In the genomic region with DNA sequence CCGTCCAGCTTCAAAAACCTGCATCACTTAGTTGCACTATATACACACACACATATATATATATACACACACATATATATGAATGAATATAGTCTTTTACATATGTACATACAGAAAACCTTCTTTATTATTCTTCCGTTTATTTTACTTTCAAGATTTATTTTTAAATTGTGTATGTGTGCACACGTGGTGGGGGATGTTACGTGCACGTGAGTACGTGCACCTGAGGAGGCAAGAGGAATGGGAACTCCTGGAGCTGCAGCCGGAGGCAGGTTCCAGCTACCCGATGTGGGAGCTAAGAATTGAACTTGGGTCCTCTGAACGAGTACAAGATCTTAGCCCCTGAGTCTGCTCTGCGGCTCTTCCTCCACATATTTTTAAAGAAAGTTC, we compare ENCODE assay signal across 8 mouse cellular contexts. TPM values are rescaled to one million over a fixed set of nuclear protein-coding genes. Genes with fewer than 3 reads are reported as not detected.
DNase-seq lines count a peak whose midpoint lies in the region; ATAC-seq and TF ChIP-seq lines count a peak whose summit lies in the region.

No protein-coding gene starts in this region.

- peak overlapping the region; percentile 84 for H3K9ac ChIP-seq in midbrain, embryonic 16.5 days (ENCODE audit: low read depth, low read length)

- H3K4me1 ChIP-seq in kidney, adult 2 months (ENCODE audit: control insufficient read depth, insufficient read depth, low read length), result peaks cover 10% of the 10 kb centered on the region; the same call in 1 of the 2 replicates
- peaks cover 8% of the 10 kb centered on the region for H3K4me1 ChIP-seq in brown adipose tissue, adult 24 weeks (ENCODE audit: control insufficient read depth, insufficient read depth, insufficient read length, low read length)
- H3K4me1 ChIP-seq in midbrain, embryonic 16.5 days (ENCODE audit: control insufficient read depth, insufficient read depth, low read length), result peaks cover 26% of the 10 kb centered on the region

- no peaks in the 10 kb centered on the region for H3K9me3 ChIP-seq in midbrain, embryonic 16.5 days (replicated peaks; ENCODE audit: control insufficient read depth, low read length, poor library complexity, severe bottlenecking)

- no peaks in the 10 kb centered on the region for H3K36me3 ChIP-seq in kidney, adult 2 months (ENCODE audit: control insufficient read depth, insufficient read depth, low read length)
- H3K36me3 ChIP-seq in midbrain, embryonic 16.5 days (ENCODE audit: control insufficient read depth, insufficient read depth, low read length), result peaks cover 11% of the 10 kb centered on the region

- H3K27me3 ChIP-seq in kidney, adult 2 months (replicated peaks; ENCODE audit: control insufficient read depth, insufficient read depth, low read length), result no peaks in the 10 kb centered on the region
- H3K27me3 ChIP-seq in midbrain, embryonic 16.5 days (ENCODE audit: control insufficient read depth, insufficient read depth, low read depth, low read length), result no peaks in the 10 kb centered on the region

- 24% methylated on average over 10 of the region's 10 CpGs for WGBS in kidney, adult 2 months
- WGBS in midbrain, embryonic 16.5 days, result 21% methylated on average over 10 of the region's 10 CpGs

- H3K4me2 ChIP-seq in midbrain, embryonic 16.5 days (ENCODE audit: low read length), result peak overlapping the region; percentile 76

- H3K27ac ChIP-seq in kidney, adult 2 months (ENCODE audit: insufficient read depth, low read depth, low read length), result peak overlapping the region; percentile 95
- peak overlapping the region; percentile 76 for H3K27ac ChIP-seq in brown adipose tissue, adult 24 weeks (replicated peaks; ENCODE audit: low read depth, low read length)
- peak overlapping the region; percentile 95 for H3K27ac ChIP-seq in midbrain, embryonic 16.5 days (ENCODE audit: low read length)

- peak overlapping the region; percentile 60 for H3K4me3 ChIP-seq in kidney, adult 2 months (ENCODE audit: insufficient read depth, low read depth, low read length)
- peak overlapping the region; percentile 77 for H3K4me3 ChIP-seq in brown adipose tissue, adult 24 weeks (ENCODE audit: insufficient read depth, low read depth, low read length)
- peak overlapping the region; percentile 76 for H3K4me3 ChIP-seq in midbrain, embryonic 16.5 days (ENCODE audit: low read depth, low read length)

- peak; percentile 0 for ATAC-seq in inflammation-experienced regulatory T-cells, adult 6 months
- peak; percentile 11; the same call in 1 of the 2 replicates for ATAC-seq in midbrain, embryonic 16.5 days

- TF ChIP-seq CTCF in kidney, adult 2 months (conservative IDR thresholded peaks at IDR 0.05; ENCODE audit: insufficient read depth, insufficient read length, low read depth, low read length), result no peak

- intact Hi-C loops in left cerebral cortex, postnatal 25 days (cut with DNase I), result loop anchor here (5.0 kb wide), 2 partner anchors 109 to 174 kb away; partner anchors contain the start of gene Vps37d

- no peak for DNase-seq in kidney, adult 2 months
- DNase-seq in kidney, postnatal 36 days, result no peak
- no peak for DNase-seq in left cerebral cortex, postnatal 25 days (ENCODE audit: low spot score in 2 of 2)
- no peak for DNase-seq in left cerebral cortex, adult 8-10 months (ENCODE audit: low spot score in 2 of 2)
- no peak for DNase-seq in adrenal gland, postnatal 10 days

- TF ChIP-seq POLR2A in kidney, adult 2 months (IDR thresholded peaks at IDR 0.05; ENCODE audit: low read depth, low read length), result no peak

RNA-seq across cellular contexts. Expression of gene Baz1b, which starts 0.8 kb away (rescaled TPM):
- 16.5 and 18.7 TPM in 2 replicates for polyA plus RNA-seq in kidney, adult 2 months (2012; rRNA removed)
- 25.5 and 32.8 TPM in 2 replicates for polyA plus RNA-seq in brown adipose tissue, adult 24 weeks (2012; ENCODE audit: insufficient read depth, insufficient read length, missing spikeins)
- polyA plus RNA-seq in inflammation-experienced regulatory T-cells, adult 6 months (2017; shearing (Covaris generic)), result 10 to 100 TPM; 25.0 to 27.5 (median 26.0) TPM
- 19.5 and 26.8 TPM in 2 replicates for polyA plus RNA-seq in midbrain, embryonic 16.5 days (2015; fragmentation: Nextera tagmentation; extraction: Ambion mirVana)
- total RNA-seq in left cerebral cortex, postnatal 25 days (2021), result 10 to 100 TPM; 64.5 to 72.0 TPM
- total RNA-seq in left cerebral cortex, adult 8-10 months (2022), result 10 to 100 TPM; 69.3 to 77.7 (median 73.6) TPM
- 10 to 100 TPM; 60.4 to 70.1 TPM for total RNA-seq in adrenal gland, postnatal 10 days (2021)

RNA-seq across cellular contexts. Expression of gene Bcl7b, which starts 18.1 kb away (rescaled TPM):
- polyA plus RNA-seq in kidney, adult 2 months (2012; rRNA removed), result 36.7 and 47.9 TPM in 2 replicates
- polyA plus RNA-seq in brown adipose tissue, adult 24 weeks (2012; ENCODE audit: insufficient read depth, insufficient read length, missing spikeins), result 61.6 and 84.5 TPM in 2 replicates
- polyA plus RNA-seq in inflammation-experienced regulatory T-cells, adult 6 months (2017; shearing (Covaris generic)), result 10 to 100 TPM; 39.0 to 55.4 (median 54.2) TPM
- 40.4 TPM in 2 replicates for polyA plus RNA-seq in midbrain, embryonic 16.5 days (2015; fragmentation: Nextera tagmentation; extraction: Ambion mirVana)
- 10 to 100 TPM; 52.4 to 53.4 TPM for total RNA-seq in left cerebral cortex, postnatal 25 days (2021)
- 10 to 100 TPM; 51.9 to 65.5 (median 57.1) TPM for total RNA-seq in left cerebral cortex, adult 8-10 months (2022)
- 10 to 100 TPM; 41.9 to 43.3 TPM for total RNA-seq in adrenal gland, postnatal 10 days (2021)

RNA-seq across cellular contexts. Expression of gene Tbl2, which starts 36.8 kb away (rescaled TPM):
- polyA plus RNA-seq in kidney, adult 2 months (2012; rRNA removed), result 10.1 and 10.2 TPM in 2 replicates
- 7.5 and 8.2 TPM in 2 replicates for polyA plus RNA-seq in brown adipose tissue, adult 24 weeks (2012; ENCODE audit: insufficient read depth, insufficient read length, missing spikeins)
- 1 to 10 TPM; 5.2 to 9.2 (median 5.8) TPM for polyA plus RNA-seq in inflammation-experienced regulatory T-cells, adult 6 months (2017; shearing (Covaris generic))
- 12.9 and 14.5 TPM in 2 replicates for polyA plus RNA-seq in midbrain, embryonic 16.5 days (2015; fragmentation: Nextera tagmentation; extraction: Ambion mirVana)
- total RNA-seq in left cerebral cortex, postnatal 25 days (2021), result 10 to 100 TPM; 30.1 to 30.7 TPM
- 10 to 100 TPM; 22.9 to 28.7 (median 27.5) TPM for total RNA-seq in left cerebral cortex, adult 8-10 months (2022)
- total RNA-seq in adrenal gland, postnatal 10 days (2021), result 10 to 100 TPM; 23.2 to 23.5 TPM
